Mouse (Mus musculus): ENCODE measurements around the gene Foxb1.

Foxb1 gene

DNA sequence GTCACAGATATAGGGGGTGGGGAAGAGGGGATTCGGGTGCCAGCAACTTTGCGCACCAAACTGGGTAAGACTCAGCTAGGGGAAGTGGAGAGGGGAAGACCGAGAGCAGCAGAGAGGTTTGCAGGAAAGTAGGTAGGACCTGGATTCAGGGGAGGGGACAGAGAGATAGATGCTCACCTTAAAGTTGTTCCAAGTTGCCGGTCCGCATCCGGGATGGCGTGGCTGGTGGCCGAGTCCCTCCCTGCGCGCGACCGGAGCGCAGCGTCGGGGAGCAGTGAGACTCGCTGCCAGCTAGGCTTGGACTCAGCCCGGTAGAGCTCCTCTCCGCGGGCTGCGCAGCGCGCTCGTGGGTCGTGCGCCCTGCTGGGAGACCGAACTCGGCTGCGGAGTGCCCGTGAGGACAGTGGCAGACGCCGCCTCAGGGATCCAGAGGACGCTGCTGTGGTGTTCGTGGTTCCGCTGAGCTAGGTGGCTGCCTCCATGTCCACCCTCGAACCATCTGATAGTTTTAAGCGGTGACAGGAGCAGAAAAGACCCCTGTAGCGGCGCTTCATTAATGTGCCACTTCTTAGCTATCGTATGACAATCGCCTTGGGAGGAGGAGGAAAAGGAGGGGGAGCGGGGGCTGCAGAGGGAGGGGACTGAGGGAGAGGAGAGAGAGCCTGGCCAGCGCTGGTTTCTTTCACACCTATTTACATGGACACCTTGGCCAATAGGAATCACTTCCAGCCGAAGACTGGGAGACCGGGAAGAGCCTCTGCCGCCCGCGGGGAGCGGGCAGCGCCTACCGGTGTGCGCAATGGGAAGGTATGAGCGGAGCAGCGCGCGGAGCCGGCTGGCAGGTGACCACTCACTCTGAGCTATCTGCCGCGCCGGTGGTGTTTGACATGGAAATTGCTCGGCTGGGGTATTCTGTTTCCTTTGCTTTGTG is at the start of gene Foxb1:
TSS of gene Foxb1 (minus strand) at position 570 of the 931 bp plus-strand sequence.
- DNase-seq (ENCODE audit: low spot score), result no peak

GRCm38 (mm10) chr9:69790562-69790961 is 29.8 kb upstream of the Foxb1 start:
- DNase-seq (ENCODE audit: low spot score), result peak; percentile 60

- DNase-seq (ENCODE audit: low spot score), result no peak
These were observed 19.3 kb upstream of the Foxb1 start for GRCm38 (mm10) chr9:69779996-69780395.

GRCm38 (mm10) chr9:69769949-69770585 is 9.3 kb upstream of the Foxb1 start:
- DNase-seq (ENCODE audit: low spot score), result no peak

DNA sequence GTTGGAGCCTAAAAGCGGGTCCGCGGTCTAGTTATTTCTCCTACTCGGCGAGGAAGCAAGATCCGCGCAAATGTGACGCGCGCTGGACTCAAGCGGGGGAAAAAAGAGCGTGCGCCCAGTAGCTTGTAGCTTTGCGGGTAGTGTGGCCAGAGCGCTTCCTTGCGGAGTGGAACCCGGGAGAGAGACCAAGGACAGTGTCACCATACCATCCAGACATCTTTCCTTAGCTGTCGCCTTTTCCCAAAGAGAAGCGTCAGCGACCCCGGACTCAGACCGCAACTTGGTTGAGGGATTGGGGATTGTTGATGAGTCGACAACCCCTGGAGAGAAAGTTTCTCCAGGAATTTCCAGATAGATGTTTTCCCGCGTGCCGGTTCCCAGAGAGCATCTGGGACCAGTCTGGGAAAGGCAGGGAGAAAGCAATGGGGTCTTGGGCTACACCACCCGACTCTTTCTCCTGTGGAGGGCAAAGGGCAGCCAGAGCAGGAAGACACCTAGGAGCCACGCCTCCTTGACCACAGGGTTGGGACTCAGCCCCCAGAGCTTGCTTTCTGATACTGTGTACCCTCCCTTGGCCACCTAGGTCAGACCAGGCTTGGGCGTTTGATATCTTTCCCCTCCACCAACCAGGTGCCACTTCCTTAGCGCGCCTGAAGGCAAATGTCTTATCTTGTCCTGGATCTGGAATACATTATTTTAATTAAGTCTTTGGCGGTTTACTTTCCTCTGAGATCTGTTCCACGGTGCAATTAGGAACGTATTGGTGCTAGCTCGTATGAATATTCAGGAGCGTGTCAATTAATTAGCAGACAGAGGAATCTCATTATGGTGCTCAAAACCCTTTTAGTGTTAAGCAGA is 8.6 kb upstream of the Foxb1 start:
- no peak for DNase-seq (ENCODE audit: low spot score)

GRCm38 (mm10) chr9:69768136-69768875 is 7.6 kb upstream of the Foxb1 start:
- no peak for DNase-seq (ENCODE audit: low spot score)

- peak; percentile 50 for DNase-seq (ENCODE audit: low spot score)
These were observed 6.7 kb upstream of the Foxb1 start for GRCm38 (mm10) chr9:69767421-69767820.

GRCm38 (mm10) chr9:69766936-69767335 is 6.2 kb upstream of the Foxb1 start:
- DNase-seq (ENCODE audit: low spot score), result no peak

DNA sequence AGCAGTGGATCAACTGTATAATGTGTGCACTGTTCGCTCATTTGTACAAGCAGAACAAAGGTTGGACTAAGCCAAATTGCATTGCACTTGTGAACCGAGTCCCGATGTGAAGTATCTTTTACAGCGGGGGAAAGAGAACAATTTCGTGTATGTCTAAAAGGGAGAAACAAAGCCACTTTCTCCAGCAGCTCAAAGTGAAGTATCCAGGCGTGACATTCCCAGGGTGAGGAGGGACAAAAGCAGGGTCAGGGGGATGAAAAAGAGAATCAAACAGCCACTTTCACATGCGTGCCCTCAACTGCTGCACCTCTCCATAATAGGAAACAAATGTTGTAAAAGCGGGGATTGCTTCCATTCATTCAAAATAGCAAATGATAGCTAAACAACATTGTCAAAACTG is 5.6 kb upstream of the Foxb1 start:
- DNase-seq (ENCODE audit: low spot score), result no peak

DNA sequence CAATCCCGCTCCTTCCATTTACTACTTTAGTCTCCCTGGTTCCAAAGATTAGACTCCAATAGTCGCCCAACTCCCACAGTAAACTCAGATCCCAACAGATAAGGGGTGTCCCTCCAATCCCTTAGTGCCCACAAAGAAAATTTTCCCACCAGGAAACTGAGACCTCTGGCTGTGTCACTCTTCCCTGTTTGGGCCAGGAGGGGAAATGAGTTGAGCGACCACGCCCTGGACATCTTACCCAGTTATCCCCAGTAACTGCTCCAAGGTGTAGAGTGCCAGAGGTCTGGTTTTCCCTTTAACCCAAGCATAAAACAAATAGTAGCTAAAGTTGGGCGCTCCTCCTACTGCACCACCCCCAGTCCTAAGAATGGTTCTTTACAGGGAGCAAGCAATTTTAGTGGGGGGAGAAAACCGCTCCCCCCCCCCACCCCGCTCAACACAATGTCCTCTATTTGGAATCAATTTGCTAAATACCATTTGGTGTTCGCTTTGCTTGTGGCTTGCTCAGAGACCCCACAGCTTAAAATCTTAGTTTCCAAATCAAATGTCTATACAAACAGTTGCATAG is 4.8 kb upstream of the Foxb1 start:
- no peak for DNase-seq (ENCODE audit: low spot score)

GRCm38 (mm10) chr9:69764586-69765482 is 4.1 kb upstream of the Foxb1 start:
- no peak for DNase-seq (ENCODE audit: low spot score)

GRCm38 (mm10) chr9:69763681-69764585 is 3.2 kb upstream of the Foxb1 start:
- DNase-seq (ENCODE audit: low spot score), result no peak

GRCm38 (mm10) chr9:69762703-69763102 is 2.0 kb upstream of the Foxb1 start:
- no peak for DNase-seq (ENCODE audit: low spot score)

DNA sequence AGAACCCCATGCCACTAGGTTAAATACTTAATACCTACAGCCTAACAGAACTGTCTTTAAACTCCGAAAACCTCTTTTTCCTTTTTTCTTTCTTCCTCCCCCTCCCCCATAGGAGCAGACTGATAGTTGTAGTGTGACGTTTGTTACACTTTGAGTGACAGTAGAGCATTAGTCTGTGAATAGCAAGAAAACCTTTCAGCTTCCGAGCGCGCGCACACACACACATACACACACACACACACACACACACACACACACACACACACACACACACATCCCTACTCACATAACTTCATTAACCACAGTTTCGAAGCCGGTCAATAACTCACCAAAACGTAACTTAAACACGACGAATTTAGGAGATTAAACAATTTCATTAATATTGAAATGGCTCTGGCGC is 1.5 kb upstream of the Foxb1 start:
- no peak for DNase-seq (ENCODE audit: low spot score)

- DNase-seq (ENCODE audit: low spot score), result no peak
These were observed 829 bp upstream of the Foxb1 start for GRCm38 (mm10) chr9:69761569-69761968.

- no peak for DNase-seq (ENCODE audit: low spot score)
These were observed 969 bp downstream of the Foxb1 start for GRCm38 (mm10) chr9:69759721-69760221.

DNA sequence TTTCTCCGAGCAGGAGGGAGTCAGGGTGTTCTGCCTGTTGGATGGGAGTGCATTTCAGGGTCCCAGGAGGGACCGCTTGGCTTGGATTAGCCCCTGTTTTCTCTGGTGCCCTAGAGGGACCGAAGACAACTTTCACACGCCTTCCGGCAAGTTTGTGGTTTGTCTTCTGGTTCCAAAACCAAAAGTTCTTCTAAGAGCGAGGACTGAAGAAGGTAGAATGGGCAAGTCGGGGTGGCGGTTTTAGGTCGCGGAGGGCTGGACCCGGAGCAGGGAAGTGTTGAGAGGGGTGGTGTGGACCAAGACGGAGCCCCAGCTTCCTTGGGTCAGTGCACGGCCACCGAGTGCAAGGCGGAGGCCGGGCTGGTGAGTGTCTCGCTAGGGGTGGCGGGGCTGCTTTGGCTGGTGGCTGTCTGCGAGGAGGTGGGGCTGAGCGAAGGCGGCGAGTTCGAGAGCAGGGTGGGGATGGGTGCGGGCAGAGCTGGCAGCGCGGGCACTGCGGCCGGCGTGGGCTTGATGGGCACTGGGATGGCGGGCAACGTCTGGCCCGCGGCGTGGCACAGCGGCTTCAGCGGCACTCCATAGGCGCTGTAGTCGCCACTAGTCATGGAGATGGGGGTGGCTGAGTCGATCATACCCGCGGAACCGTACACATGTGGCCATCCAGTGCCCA is 1.7 kb downstream of the Foxb1 start:
- no peak for DNase-seq (ENCODE audit: low spot score)

DNA sequence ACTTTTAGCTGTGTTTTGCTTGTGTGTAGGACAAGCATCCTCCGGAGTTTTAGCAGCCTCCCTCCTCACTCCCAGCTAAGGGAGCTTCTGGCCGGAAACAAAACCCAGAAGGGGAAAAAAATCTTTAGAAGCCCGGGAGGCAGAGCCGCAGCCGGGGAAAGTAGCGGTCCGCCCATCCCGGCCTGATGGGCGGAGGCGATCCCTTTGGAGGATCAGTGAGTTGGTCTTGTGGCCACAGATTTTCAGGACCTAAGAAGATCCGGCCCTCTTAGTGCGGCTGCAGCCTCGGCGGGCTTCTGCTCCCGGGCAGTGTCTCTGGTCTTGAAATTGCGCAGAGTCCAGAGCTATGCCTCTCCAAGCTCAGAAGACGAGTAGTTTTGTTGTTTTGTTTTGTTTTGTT is 2.2 kb downstream of the Foxb1 start:
- DNase-seq (ENCODE audit: low spot score), result no peak
